Mouse (Mus musculus): Measurements from ENCODE around the gene Gon4l. TPM values are rescaled to one million over a fixed set of nuclear protein-coding genes. Genes with fewer than 3 reads are reported as not detected.

The Gon4l gene
- 10 to 100 TPM; 76.4 to 82.9 TPM for total RNA-seq (2023)

DNA sequence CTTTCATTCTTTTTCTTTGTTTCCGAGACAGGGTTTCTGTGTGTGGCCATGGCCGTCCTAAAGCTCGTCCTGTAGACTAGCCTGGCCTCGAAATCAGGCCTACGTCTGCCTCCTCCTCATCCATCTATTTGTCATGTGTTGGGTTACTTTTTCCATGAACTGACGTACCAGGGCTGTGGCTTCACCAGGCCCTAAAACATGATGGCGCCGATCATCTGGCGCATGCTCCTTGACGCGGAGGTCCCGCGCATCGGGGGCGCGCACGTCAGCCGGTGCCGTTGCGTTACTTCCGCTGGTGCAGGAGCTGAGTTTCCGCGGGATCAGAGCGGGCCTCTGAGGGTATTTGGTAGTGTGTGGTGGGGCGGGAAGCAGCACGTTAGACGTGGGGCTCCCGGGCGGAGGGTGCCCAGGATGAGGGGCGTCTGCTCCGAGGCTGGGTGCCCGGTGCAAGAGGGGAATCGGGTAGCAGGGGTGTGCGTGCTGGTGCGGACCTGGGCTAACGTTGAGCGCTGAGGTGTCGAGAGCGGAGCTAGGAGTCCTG is at the start of gene Gon4l:
Gon4l (plus strand) TSS at position 281 of the 541 bp plus-strand sequence.

DNA sequence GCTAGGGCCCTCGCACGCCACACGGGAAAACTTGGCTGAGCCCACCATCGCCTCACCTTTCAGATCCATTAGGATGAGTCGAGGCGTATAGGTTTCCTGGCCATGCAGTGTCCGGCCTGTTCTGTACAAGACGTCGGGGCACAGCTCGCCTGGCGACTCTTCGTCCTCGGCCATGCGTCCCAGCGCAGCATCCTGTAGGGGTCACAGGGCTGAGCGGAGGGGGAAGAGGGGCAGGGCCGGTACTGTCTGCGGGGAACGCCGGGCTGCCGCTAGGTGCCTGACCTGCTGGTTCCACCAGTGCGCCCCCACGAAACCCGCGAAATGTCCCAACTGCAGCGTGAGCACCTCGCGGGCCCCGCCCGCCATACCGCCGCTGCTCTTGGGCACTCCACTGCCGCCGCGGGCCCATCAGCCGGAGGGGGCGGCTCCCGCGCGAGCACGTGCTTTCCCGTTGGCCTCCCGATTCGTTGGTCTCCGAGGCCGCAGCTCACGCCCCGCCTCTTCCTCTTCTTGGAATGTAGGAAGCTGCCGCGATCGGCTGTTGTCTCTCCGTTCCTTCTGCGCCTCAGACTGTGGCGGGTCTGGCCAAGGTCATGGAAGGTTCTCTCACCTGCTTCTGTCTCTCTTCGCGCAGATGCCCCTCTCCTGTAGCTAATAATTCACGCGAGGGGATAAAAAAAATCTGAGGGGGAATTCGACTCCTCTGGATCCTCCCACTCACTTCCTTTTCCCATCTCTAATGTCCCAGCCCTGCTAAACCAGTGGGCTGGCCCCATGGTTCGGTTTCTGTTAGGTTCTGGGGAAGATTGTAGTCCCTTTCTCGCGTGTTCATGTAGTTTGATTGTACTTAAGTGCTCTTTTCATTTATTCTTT is 78.7 kb downstream of the Gon4l start, which contains the start of gene Msto1:
Msto1 (minus strand) TSS at position 489 of the 873 bp plus-strand sequence.

DNA sequence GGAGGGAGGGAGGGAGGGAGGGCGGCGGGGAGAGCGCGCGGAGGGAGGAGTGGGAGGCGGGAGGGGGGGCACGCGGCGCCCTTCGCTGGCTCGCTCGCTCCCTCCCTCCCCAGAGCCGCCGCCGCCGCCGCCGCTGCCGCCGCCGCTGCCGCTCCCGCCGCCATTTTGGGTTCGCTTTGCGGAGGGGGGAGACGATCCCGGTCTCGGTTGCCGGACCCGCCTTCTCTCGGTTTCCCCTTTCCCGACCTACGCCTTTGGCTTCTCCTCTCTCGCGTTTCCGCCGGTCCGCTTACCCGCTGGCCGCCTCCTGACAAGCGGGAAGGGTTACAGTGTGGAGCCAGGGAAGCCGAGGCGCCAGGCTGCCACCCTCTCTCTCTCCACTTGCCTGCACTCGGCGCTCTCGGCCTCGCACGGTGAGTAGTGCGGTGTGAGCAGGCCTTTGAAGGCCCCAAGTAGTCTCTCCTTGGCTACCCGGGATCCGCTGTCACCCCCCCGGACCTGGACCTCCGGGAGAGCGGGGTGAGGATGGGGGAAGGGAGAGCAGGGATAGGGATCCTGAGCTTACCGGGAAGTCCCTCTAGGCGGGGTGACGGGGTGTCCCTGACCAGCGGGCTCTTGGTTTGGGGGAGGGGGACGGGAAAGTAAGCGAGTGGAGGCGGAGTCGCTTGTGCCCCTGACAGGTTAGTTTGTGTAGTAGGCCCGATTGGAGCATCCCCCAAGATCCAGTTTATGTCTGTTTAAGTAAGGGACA is 115.7 kb downstream of the Gon4l start, which contains the start of the genes Ash1l and Dap3:
Ash1l (plus strand) TSS at position 47 of the 751 bp plus-strand sequence.
Dap3 (minus strand) TSS at position 606 of the 751 bp plus-strand sequence.

Other genes starting within 250 kb of the Gon4l start
- 100 to 1,000 TPM; 181 to 203 TPM for gene Arhgef2, start 229.3 kb upstream of the Gon4l start, total RNA-seq (2023)
- gene Rxfp4, start 182.1 kb upstream of the Gon4l start, total RNA-seq (2023) = not detected
- 100 to 1,000 TPM; 125 to 126 TPM for gene Khdc4, start 149.4 kb upstream of the Gon4l start, total RNA-seq (2023)
- 10 to 100 TPM; 29.5 to 30.1 TPM for gene Rit1, start 118.4 kb upstream of the Gon4l start, total RNA-seq (2023)
- gene Syt11, start 60.1 kb upstream of the Gon4l start, total RNA-seq (2023) = 10 to 100 TPM; 13.1 to 16.9 TPM
- 10 to 100 TPM; 17.6 to 18.2 TPM for gene Msto1, start 78.8 kb downstream of the Gon4l start, total RNA-seq (2023)
- gene Ash1l, start 115.4 kb downstream of the Gon4l start, total RNA-seq (2023) = 10 to 100 TPM; 82.1 to 86.5 TPM
- gene Dap3, start 116.0 kb downstream of the Gon4l start, total RNA-seq (2023) = 100 to 1,000 TPM in 1 of 2 experiments, 10 to 100 TPM in 1; 94.8 to 105 TPM